Comparison of ENCODE assay signal across 8 mouse cellular contexts in the genomic region with DNA sequence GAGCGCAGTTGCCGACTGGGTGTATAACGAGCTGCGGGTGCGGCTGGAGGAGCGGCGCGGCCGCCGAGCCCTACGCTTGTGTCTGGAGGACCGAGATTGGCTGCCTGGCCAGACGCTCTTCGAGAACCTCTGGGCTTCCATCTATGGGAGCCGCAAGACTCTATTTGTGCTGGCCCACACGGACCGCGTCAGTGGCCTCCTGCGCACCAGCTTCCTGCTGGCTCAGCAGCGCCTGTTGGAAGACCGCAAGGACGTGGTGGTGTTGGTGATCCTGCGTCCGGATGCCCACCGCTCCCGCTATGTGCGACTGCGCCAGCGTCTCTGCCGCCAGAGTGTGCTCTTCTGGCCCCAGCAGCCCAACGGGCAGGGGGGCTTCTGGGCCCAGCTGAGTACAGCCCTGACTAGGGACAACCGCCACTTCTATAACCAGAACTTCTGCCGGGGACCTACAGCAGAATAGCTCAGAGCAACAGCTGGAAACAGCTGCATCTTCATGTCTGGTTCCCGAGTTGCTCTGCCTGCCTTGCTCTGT. TPM values are rescaled to one million over a fixed set of nuclear protein-coding genes. Genes with fewer than 3 reads are reported as not detected.
DNase-seq lines count a peak whose midpoint lies in the region; ATAC-seq and TF ChIP-seq lines count a peak whose summit lies in the region.

No protein-coding gene starts in this region.

- no peaks in the 10 kb centered on the region for H3K9me3 ChIP-seq in forebrain, embryonic 16.5 days (ENCODE audit: control insufficient read depth, low read length)
- H3K9me3 ChIP-seq in intestine, embryonic 14.5 days (ENCODE audit: control insufficient read depth, low read length), result no peaks in the 10 kb centered on the region
- no peaks in the 10 kb centered on the region for H3K9me3 ChIP-seq in lung, postnatal 0 days (ENCODE audit: low read length)

- intact Hi-C loops in gastrocnemius, adult 2 months (cut with DNase I), result no loop called here
- intact Hi-C loops in gastrocnemius, postnatal 36 days (cut with DNase I), result no loop called here

- no peak for TF ChIP-seq EP300 in lung, postnatal 0 days (IDR thresholded peaks at IDR 0.05)

- H3K27me3 ChIP-seq in forebrain, embryonic 16.5 days (replicated peaks; ENCODE audit: control insufficient read depth, insufficient read depth, low read length), result peaks cover 6% of the 10 kb centered on the region; the same call in 1 of the 2 replicates
- peaks cover 6% of the 10 kb centered on the region; the same call in 1 of the 2 replicates for H3K27me3 ChIP-seq in intestine, embryonic 14.5 days (replicated peaks; ENCODE audit: control insufficient read depth, insufficient read depth, low read length)
- no peaks in the 10 kb centered on the region for H3K27me3 ChIP-seq in lung, postnatal 0 days (replicated peaks; ENCODE audit: insufficient read depth, low read length)

- DNase-seq in gastrocnemius, adult 2 months, result peak; percentile 63
- DNase-seq in gastrocnemius, postnatal 36 days, result no peak
- peak; percentile 66 for DNase-seq in ZHBTc4 (ENCODE audit: low read depth, low spot score)
- peak; percentile 75 for DNase-seq in intestine, embryonic 14.5 days (ENCODE audit: low spot score)
- peak; percentile 85 for DNase-seq in lung, postnatal 0 days (ENCODE audit: low spot score)
- peak; percentile 53 for DNase-seq in right cerebral cortex, postnatal 14 days
- DNase-seq in layer of hippocampus, adult 9-10 months (ENCODE audit: low spot score), result no peak

- ATAC-seq in forebrain, embryonic 16.5 days, result peak; percentile 72
- ATAC-seq in intestine, embryonic 14.5 days (replicated peaks; ENCODE audit: low FRiP score, low TSS enrichment, low read depth), result peak; percentile 61
- peak; percentile 71 for ATAC-seq in lung, postnatal 0 days

- peak; percentile 36; the same call in 1 of the 2 replicates for TF ChIP-seq CTCF in gastrocnemius, adult 2 months (IDR thresholded peaks at IDR 0.05)
- peak; percentile 69 for TF ChIP-seq CTCF in lung, postnatal 0 days (IDR thresholded peaks at IDR 0.05)

- 6% methylated on average over 34 of the region's 34 CpGs for WGBS in forebrain, embryonic 16.5 days
- 5% methylated on average over 34 of the region's 34 CpGs for WGBS in intestine, embryonic 14.5 days
- 3% methylated on average over 33 of the region's 34 CpGs for WGBS in lung, postnatal 0 days

- H3K9ac ChIP-seq in forebrain, embryonic 16.5 days (replicated peaks; ENCODE audit: low read depth, low read length), result peak overlapping the region; percentile 60
- peak overlapping the region; percentile 40 for H3K9ac ChIP-seq in intestine, embryonic 14.5 days (ENCODE audit: low read length)
- H3K9ac ChIP-seq in lung, postnatal 0 days (replicated peaks; ENCODE audit: low read depth), result 0 out of 2 replicates have a peak overlapping the region, but pooled peaks have one; percentile 2

- H3K4me2 ChIP-seq in forebrain, embryonic 16.5 days (ENCODE audit: low read length), result peak overlapping the region; percentile 66
- H3K4me2 ChIP-seq in intestine, embryonic 14.5 days (ENCODE audit: low read length), result peak overlapping the region; percentile 71
- H3K4me2 ChIP-seq in lung, postnatal 0 days (replicated peaks; ENCODE audit: low read depth, low read length), result peak overlapping the region; percentile 61

- peak overlapping the region; percentile 56 for H3K27ac ChIP-seq in gastrocnemius, adult 2 months
- H3K27ac ChIP-seq in forebrain, embryonic 16.5 days (ENCODE audit: low read length), result no peak overlapping the region
- peak overlapping the region; percentile 74 for H3K27ac ChIP-seq in intestine, embryonic 14.5 days (ENCODE audit: low read depth)
- no peak overlapping the region for H3K27ac ChIP-seq in lung, postnatal 0 days (ENCODE audit: low read length)

- H3K36me3 ChIP-seq in forebrain, embryonic 16.5 days (ENCODE audit: control insufficient read depth, insufficient read depth), result no peaks in the 10 kb centered on the region
- H3K36me3 ChIP-seq in intestine, embryonic 14.5 days (ENCODE audit: control insufficient read depth, insufficient read depth, low read length), result no peaks in the 10 kb centered on the region
- no peaks in the 10 kb centered on the region for H3K36me3 ChIP-seq in lung, postnatal 0 days (ENCODE audit: insufficient read depth, low read length)

- peaks cover 8% of the 10 kb centered on the region for H3K4me1 ChIP-seq in forebrain, embryonic 16.5 days (replicated peaks; ENCODE audit: control insufficient read depth, insufficient read depth, low read length)
- peaks cover 12% of the 10 kb centered on the region for H3K4me1 ChIP-seq in intestine, embryonic 14.5 days (replicated peaks; ENCODE audit: control insufficient read depth, insufficient read depth, low read length)
- H3K4me1 ChIP-seq in lung, postnatal 0 days (ENCODE audit: insufficient read depth, low read depth, low read length), result peaks cover 6% of the 10 kb centered on the region; the same call in 1 of the 2 replicates

- peak overlapping the region; percentile 70 for H3K4me3 ChIP-seq in gastrocnemius, adult 2 months
- H3K4me3 ChIP-seq in forebrain, embryonic 16.5 days (replicated peaks; ENCODE audit: low read length), result peak overlapping the region; percentile 41
- H3K4me3 ChIP-seq in intestine, embryonic 14.5 days (ENCODE audit: low read depth, low read length), result peak overlapping the region; percentile 31
- H3K4me3 ChIP-seq in lung, postnatal 0 days (ENCODE audit: low read depth, low read length), result peak overlapping the region; percentile 20

RNA-seq across cellular contexts. Expression of a gene that starts 3.8 kb away (rescaled TPM):
- total RNA-seq in gastrocnemius, adult 2 months (2021), result under 1 TPM; 0.17 to 0.23 TPM
- total RNA-seq in gastrocnemius, postnatal 36 days (2021), result under 1 TPM; 0.25 to 0.31 TPM
- not detected in 2 replicates for polyA plus RNA-seq in forebrain, embryonic 16.5 days (2015; fragmentation: Nextera tagmentation; extraction: Ambion mirVana)
- 0.08 TPM in 1 of 2 replicates, not detected in the other for polyA plus RNA-seq in intestine, embryonic 14.5 days (2014; fragmentation: Nextera tagmentation; extraction: Ambion mirVana)
- polyA plus RNA-seq in lung, postnatal 0 days (2015; fragmentation: Nextera tagmentation; extraction: Ambion mirVana), result 0.12 and 0.15 TPM in 2 replicates

RNA-seq across cellular contexts. Expression of a gene that starts 22.2 kb away (rescaled TPM):
- 100 to 1,000 TPM; 209 to 290 TPM for total RNA-seq in gastrocnemius, adult 2 months (2021)
- total RNA-seq in gastrocnemius, postnatal 36 days (2021), result 100 to 1,000 TPM; 235 to 282 TPM
- 101 and 109 TPM in 2 replicates for polyA plus RNA-seq in forebrain, embryonic 16.5 days (2015; fragmentation: Nextera tagmentation; extraction: Ambion mirVana)
- 102 and 109 TPM in 2 replicates for polyA plus RNA-seq in intestine, embryonic 14.5 days (2014; fragmentation: Nextera tagmentation; extraction: Ambion mirVana)
- polyA plus RNA-seq in lung, postnatal 0 days (2015; fragmentation: Nextera tagmentation; extraction: Ambion mirVana), result 292 and 310 TPM in 2 replicates

RNA-seq across cellular contexts. Expression of a gene that starts 23.3 kb away (rescaled TPM):
- total RNA-seq in gastrocnemius, adult 2 months (2021), result 100 to 1,000 TPM; 127 to 210 TPM
- total RNA-seq in gastrocnemius, postnatal 36 days (2021), result 100 to 1,000 TPM; 113 to 156 TPM
- 56.6 and 58.7 TPM in 2 replicates for polyA plus RNA-seq in forebrain, embryonic 16.5 days (2015; fragmentation: Nextera tagmentation; extraction: Ambion mirVana)
- 56.4 and 59.5 TPM in 2 replicates for polyA plus RNA-seq in intestine, embryonic 14.5 days (2014; fragmentation: Nextera tagmentation; extraction: Ambion mirVana)
- 64.2 and 64.6 TPM in 2 replicates for polyA plus RNA-seq in lung, postnatal 0 days (2015; fragmentation: Nextera tagmentation; extraction: Ambion mirVana)

RNA-seq across cellular contexts. Expression of a gene that starts 26.7 kb away (rescaled TPM):
- 1 to 10 TPM; 2.1 to 5.2 TPM for total RNA-seq in gastrocnemius, adult 2 months (2021)
- total RNA-seq in gastrocnemius, postnatal 36 days (2021), result 1 to 10 TPM; 3.0 to 3.3 TPM
- 14.0 and 14.7 TPM in 2 replicates for polyA plus RNA-seq in forebrain, embryonic 16.5 days (2015; fragmentation: Nextera tagmentation; extraction: Ambion mirVana)
- 31.2 and 33.6 TPM in 2 replicates for polyA plus RNA-seq in intestine, embryonic 14.5 days (2014; fragmentation: Nextera tagmentation; extraction: Ambion mirVana)
- polyA plus RNA-seq in lung, postnatal 0 days (2015; fragmentation: Nextera tagmentation; extraction: Ambion mirVana), result 33.4 and 37.2 TPM in 2 replicates

RNA-seq across cellular contexts. Expression of a gene that starts 54.6 kb away (rescaled TPM):
- total RNA-seq in gastrocnemius, adult 2 months (2021), result 1 to 10 TPM; 1.4 to 2.1 TPM
- 1 to 10 TPM; 1.5 to 1.7 TPM for total RNA-seq in gastrocnemius, postnatal 36 days (2021)
- polyA plus RNA-seq in forebrain, embryonic 16.5 days (2015; fragmentation: Nextera tagmentation; extraction: Ambion mirVana), result 10.5 and 11.6 TPM in 2 replicates
- polyA plus RNA-seq in intestine, embryonic 14.5 days (2014; fragmentation: Nextera tagmentation; extraction: Ambion mirVana), result 29.1 and 29.6 TPM in 2 replicates
- polyA plus RNA-seq in lung, postnatal 0 days (2015; fragmentation: Nextera tagmentation; extraction: Ambion mirVana), result 9.7 and 9.9 TPM in 2 replicates

Comparison
In these comparisons a context has a peak if more than half of its experiments do, and no peak if none do; other contexts are left out.
1. DNase-seq: peak in gastrocnemius, adult 2 months (single experiment), ZHBTc4 (single experiment), intestine, embryonic 14.5 days (single experiment), lung, postnatal 0 days (single experiment) and right cerebral cortex, postnatal 14 days (single experiment); none in gastrocnemius, postnatal 36 days (0 of 2) and layer of hippocampus, adult 9-10 months (single experiment).
2. H3K27ac ChIP-seq: peak in gastrocnemius, adult 2 months (single experiment) and intestine, embryonic 14.5 days (single experiment); none in forebrain, embryonic 16.5 days (single experiment) and lung, postnatal 0 days (single experiment).
3. H3K4me3 ChIP-seq: peak in every context shown above with its lines; median percentile 70 in gastrocnemius, adult 2 months; 41 in forebrain, embryonic 16.5 days; 31 in intestine, embryonic 14.5 days; 20 in lung, postnatal 0 days.
4. H3K9ac ChIP-seq: peak in every context shown above with its lines; median percentile 60 in forebrain, embryonic 16.5 days; 40 in intestine, embryonic 14.5 days; 2 in lung, postnatal 0 days.
5. Peak in every context shown above with its lines, with median percentiles within 50 percentile points of each other: ATAC-seq and H3K4me2 ChIP-seq.